Mouse (Mus musculus) thymus, postnatal 14 days (tissue): ENCODE results near the gene St8sia4.
"Not testable (repeated sequence)": the region's sequence is repeated elsewhere in the genome, so short reads cannot be mapped to it uniquely, and the experiment has no call there.

ENCODE experiments used
- DNase-seq: peaks from one replicate; pipeline ENCODE4 v3.0.0; 2021

St8sia4 gene

DNA sequence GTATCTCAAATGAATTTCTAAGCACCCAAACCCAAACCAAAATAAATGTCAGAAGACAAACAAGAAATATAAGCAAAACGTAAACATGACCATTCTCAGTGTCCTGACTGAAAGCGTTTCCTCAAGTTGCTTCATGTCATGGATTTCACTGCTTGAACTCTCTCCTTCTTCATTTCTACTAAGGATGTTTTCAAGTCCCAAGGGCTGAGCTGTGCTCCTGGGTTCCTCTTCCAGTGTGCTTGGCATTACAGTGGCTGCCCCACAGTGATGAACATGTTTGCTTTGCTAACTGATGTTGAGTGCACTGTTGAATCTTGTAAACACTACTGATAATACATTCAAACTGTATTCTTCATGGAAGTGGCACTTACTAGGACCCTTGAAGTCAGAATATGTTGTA, 76.3 kb downstream of the St8sia4 start:
- no peak for DNase-seq

GRCm38 (mm10) chr1:95590108-95590507, 77.3 kb downstream of the St8sia4 start:
- DNase-seq: peak; percentile 17

DNA sequence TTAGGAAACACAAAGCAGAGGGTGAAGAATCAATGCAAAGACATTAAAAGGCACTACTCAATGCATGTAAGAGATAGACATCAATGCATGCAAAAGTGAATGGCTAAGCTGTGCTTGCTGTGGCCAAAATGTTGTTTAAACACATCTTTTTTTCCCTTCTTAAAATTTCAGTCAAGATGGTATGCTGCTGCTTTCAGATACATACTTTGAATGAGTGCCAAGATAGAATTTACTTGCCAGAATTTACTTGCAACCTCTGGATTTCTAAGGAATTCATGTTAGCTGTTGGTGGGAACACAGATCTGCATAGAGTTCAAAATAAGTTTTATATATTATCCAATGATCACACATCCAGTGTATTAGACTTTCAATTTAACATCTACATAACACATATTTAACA, 77.9 kb downstream of the St8sia4 start:
- no peak for DNase-seq

DNA sequence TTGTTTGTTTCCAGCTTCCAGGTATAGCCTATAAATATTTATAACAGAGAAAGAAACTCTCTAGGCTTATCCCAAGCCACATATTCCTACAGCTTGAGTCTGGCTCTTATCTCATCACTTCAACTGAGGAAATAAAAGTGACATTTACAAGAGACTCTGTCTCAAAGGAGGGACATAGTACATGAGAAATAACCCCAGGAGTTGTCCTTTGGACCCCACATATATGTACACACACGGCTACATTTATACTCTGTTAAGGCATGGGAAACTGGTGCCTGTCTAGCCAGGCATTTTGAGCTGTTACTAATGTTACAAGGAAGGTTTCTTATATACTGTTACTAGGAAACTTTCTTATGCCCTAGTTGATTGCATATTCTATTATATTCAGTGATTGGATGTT, 84.1 kb downstream of the St8sia4 start:
- no peak for DNase-seq

GRCm38 (mm10) chr1:95582264-95582663, 85.1 kb downstream of the St8sia4 start:
- no peak for DNase-seq

DNA sequence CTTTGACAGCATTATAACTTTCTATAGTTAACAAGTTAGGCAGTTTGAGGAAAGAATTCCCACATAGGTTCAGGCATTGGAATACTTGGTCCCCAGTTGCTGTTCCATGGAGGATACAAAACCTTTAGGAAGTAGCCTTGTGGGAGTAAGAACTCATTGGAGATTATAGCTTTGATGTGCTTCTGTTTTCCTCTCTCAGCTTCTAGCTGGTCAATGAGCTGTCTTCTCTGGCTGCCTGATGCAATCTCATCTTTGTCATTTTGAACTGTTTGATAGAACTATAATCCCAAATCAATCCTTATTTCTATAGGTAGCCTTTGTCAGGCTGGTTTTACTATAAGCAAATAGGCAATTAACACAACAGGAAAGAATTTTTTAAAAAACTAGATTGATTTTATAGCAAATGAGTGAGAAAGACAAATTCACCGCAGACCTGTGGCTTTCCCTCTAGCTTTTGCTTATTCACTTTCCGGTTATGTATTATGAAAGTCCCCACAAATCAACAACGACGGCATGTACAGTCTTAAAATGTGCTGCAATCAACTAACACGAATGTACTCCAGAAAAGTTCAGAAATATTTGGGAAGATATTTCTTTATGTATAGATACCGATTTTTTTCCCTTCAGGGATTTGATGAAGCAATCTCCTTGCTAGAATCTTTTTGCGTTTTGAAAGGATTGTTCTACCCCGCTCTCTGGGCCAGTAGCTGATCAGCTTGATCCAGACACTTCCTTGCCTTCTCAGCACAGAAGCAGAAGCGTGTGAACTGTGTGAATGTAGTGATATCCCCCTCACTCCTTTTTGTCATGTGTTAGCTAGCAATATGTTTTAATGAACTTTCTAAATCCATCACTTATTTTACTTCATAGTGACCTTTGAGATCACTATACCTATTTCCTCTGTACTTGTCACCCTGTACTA, 94.5 kb downstream of the St8sia4 start:
- DNase-seq: no peak

GRCm38 (mm10) chr1:95571106-95571505, 96.3 kb downstream of the St8sia4 start:
- no peak for DNase-seq

DNA sequence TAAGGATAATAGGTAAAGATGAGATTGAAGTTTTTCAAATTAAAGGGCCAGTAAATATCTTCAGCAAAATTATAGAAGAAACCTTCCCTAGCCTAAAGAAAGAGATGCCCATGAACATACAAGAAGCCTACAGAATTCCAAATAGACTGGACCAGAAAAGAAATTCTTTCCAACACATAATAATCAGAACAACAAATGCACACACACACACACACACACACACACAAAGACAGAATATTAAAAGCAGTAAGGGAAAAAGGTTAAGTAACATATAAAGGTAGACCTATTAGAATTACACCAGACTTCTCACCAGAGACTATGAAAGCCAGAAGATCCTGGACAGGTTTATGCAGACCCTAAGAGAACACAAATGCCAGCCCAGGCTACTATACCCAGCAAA, 112.8 kb downstream of the St8sia4 start:
- not testable (repeated sequence) for DNase-seq

DNA sequence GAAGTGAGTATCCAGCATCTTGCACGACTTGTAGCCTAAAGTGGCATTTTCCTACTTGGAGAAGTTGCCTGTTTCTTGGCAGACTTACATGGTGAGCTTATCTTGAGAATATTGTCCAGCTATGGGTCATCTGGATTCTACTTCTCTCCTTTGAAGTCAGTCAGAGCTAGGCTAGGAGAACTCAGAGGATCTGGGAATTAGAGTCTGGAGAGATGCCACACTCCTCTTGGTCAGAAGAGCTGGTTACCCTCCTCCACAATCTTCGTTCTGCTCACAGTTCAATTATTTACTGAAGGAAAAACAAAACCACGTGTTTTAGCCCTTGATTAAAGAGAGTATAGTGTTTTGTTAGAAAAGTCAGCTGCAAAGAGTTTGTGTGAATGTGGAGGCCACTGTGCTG, 125.9 kb downstream of the St8sia4 start:
- DNase-seq: no peak
